Mouse (Mus musculus) urinary bladder, postnatal 36 days (tissue): ENCODE data around the gene Zfp787.
"Not testable (repeated sequence)": the region's sequence is repeated elsewhere in the genome, so short reads cannot be mapped to it uniquely, and the experiment has no call there.

Source experiments
- DNase-seq, 2 experiments: peaks; one replicate each; pipeline ENCODE4 v3.0.0; 2022; ENCODE audit warnings: low spot score in 2 of 2, mixed read lengths in 1 of 2

Zfp787 gene

DNA sequence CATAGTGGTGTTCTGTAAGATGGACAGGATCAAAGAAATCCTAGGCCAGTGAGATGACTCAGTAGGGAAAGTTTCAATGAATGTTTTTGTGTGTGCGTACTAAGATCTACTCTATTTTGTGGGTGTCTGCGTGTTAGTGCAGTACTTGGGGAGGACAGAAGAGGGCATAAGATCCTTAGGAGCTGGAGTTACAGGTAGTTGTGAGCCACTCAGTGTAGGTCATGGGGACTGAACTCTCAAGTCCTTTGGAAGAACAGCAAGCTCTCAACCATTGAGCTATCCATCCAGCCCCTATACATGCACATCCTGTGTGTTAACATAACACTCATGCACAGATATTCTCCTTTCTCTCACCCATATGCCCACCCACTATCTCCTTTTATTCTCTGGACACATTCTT, 35.7 kb downstream of the Zfp787 start:
- not testable (repeated sequence) for DNase-seq

DNA sequence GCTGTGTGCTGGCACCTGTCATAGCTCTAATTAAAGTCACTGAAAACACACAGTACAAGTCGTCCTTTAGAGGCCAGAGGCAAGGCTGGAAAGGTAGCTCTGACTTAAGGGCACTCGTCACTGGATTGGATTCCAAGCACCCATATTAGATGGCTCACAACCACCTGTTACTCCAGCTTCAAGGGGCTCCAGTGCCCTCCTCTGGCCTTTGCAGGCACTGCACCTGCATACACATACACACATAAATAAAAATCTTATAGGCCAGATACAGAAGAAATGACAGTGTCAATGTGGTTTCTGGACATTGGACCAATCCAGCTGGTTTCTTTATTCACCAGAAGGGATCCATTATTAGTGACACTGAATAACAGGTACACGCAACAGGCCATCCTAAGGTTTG, 36.3 kb downstream of the Zfp787 start:
- DNase-seq, result no peak
